Mouse (Mus musculus): ENCODE measurements around the gene Fbxl15. TPM values are rescaled to one million over a fixed set of nuclear protein-coding genes. Genes with fewer than 3 reads are reported as not detected.

Fbxl15 gene
- 37.7 and 39.1 TPM in 2 replicates for polyA plus RNA-seq (2015; fragmentation: Nextera tagmentation; extraction: Ambion mirVana)

- no peaks in the 10 kb centered on the region for H3K9me3 ChIP-seq
- peaks cover 57% of the 10 kb centered on the region for H3K4me1 ChIP-seq (replicated peaks)
- peak within 1 kb of the TSS; percentile 97 for H3K27ac ChIP-seq (replicated peaks)
- H3K4me2 ChIP-seq = peak within 1 kb of the TSS; percentile 99
- peak; percentile 86 for ATAC-seq (ENCODE audit: low read depth)
- peak within 1 kb of the TSS; percentile 80 for H3K9ac ChIP-seq
- H3K4me3 ChIP-seq = peak within 1 kb of the TSS; percentile 65
- H3K27me3 ChIP-seq = peaks cover 27% of the 10 kb centered on the region
- under 1% methylated on average over 81 of the region's 81 CpGs for WGBS
- peaks cover 24% of the 10 kb centered on the region for H3K36me3 ChIP-seq
Observed at GRCm38 (mm10) chr19:46328081-46329030, at the start of gene Fbxl15. Gene Fbxl15, plus strand, starts transcription at chr19:46328184.

DNA sequence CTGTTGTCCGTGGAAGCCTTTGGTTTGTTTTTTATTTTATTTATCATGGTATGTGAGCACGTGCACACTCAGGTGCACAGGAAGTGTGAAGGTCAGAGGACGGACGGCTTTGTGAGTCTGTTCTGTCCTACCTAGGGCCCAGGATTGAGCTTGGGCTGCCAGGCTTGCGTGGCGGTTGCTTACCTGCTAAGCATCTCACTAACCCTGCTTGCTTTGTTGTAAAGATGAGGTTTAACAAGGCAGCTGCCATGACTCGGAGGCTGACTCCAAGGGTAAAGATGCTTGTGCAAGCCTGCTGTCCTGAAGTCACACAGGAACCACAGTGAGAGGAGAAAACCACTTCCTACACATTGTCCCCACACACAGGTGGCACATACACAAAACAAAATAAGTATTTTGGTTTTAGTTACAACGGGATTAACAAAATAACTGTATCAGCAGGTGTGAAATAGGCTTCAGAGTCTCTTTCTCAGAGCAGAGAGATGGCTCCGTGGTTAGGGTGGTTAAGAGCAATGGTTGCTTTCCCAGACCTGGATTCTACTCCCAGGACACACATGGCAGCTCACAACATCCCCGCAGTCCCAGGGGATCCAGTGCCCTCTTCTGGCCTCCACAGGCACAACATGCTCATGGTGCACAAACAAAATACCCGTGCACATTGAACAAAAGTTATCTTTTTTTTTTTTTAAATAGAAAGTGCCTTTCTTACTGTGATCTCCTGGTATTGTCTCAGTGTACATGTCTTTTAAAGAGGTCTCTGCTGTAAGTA, 45.7 kb upstream of the Fbxl15 start:
- Histone ChIP-seq H3K27me3 (no peaks in the 10 kb centered on the region), H3K4me1 (replicated peaks) (no peaks in the 10 kb centered on the region), H3K36me3 (peaks cover 91% of the 10 kb centered on the region), H3K4me3 (no peak overlapping the region), H3K9ac (no peak overlapping the region), H3K4me2 (no peak overlapping the region), H3K9me3 (no peaks in the 10 kb centered on the region), H3K27ac (replicated peaks) (no peak overlapping the region)
- WGBS = 94% methylated on average over 11 of the region's 11 CpGs
- no peak for ATAC-seq (ENCODE audit: low read depth)

- no peaks in the 10 kb centered on the region for H3K4me1 ChIP-seq (replicated peaks)
- H3K4me2 ChIP-seq = no peak overlapping the region
- no peaks in the 10 kb centered on the region for H3K9me3 ChIP-seq
- H3K27ac ChIP-seq (replicated peaks) = no peak overlapping the region
- no peak for ATAC-seq (ENCODE audit: low read depth)
- no peaks in the 10 kb centered on the region for H3K27me3 ChIP-seq
- WGBS = 94% methylated on average over 4 of the region's 4 CpGs
- H3K9ac ChIP-seq = no peak overlapping the region
- no peak overlapping the region for H3K4me3 ChIP-seq
- H3K36me3 ChIP-seq = peaks cover 80% of the 10 kb centered on the region
Observed at GRCm38 (mm10) chr19:46284686-46285085, 43.3 kb upstream of the Fbxl15 start.

DNA sequence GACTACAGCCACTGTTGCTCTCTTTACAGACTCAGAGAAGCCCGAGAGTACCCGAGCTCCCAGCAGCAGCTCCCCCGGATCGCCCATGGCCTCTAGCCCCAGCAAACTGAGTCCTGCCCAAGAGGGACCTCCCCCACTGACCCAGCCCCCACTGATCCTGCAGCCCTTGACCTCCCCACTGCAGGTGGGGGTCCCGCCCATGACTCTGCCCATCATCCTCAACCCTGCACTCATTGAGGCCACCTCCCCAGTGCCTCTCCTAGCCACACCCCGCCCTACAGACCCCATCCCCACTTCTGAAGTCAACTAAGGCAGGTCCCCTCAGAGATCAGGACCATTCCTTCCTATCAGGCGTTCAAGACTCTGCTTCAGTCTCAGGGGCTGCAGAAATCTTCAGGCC, 42.4 kb upstream of the Fbxl15 start:
- Histone ChIP-seq H3K4me2 (no peak overlapping the region), H3K9me3 (no peaks in the 10 kb centered on the region), H3K36me3 (peaks cover 71% of the 10 kb centered on the region), H3K4me3 (no peak overlapping the region), H3K27ac (replicated peaks) (no peak overlapping the region), H3K9ac (no peak overlapping the region), H3K4me1 (replicated peaks) (no peaks in the 10 kb centered on the region), H3K27me3 (no peaks in the 10 kb centered on the region)
- WGBS = 86% methylated on average over 7 of the region's 7 CpGs
- ATAC-seq (ENCODE audit: low read depth) = no peak

DNA sequence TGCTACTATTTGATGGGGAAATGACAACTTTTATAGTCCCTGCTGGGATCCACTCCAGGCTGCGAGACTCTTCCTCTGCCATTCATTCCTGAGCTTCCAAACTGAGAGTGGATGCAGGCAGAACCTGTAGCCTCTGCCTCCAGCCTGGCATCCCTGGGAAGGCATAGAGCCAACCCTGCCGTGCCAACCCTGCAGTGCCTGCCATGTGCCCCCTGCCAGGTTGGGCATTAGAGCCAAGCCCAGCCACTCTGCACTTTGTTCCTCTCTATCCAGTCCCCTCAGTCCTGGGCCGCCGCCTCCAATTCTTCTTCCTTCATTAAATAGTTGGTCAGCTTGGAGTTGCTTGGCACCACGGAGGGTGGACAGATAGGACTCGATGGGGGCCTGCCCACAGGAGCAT, 41.9 kb upstream of the Fbxl15 start:
- Histone ChIP-seq H3K9ac (no peak overlapping the region), H3K27ac (replicated peaks) (no peak overlapping the region), H3K4me3 (no peak overlapping the region), H3K9me3 (no peaks in the 10 kb centered on the region), H3K4me2 (no peak overlapping the region), H3K36me3 (peaks cover 67% of the 10 kb centered on the region), H3K4me1 (replicated peaks) (no peaks in the 10 kb centered on the region), H3K27me3 (no peaks in the 10 kb centered on the region)
- ATAC-seq (ENCODE audit: low read depth) = no peak
- 88% methylated on average over 6 of the region's 6 CpGs for WGBS

- Histone ChIP-seq H3K9me3 (no peaks in the 10 kb centered on the region), H3K4me1 (replicated peaks) (no peaks in the 10 kb centered on the region), H3K27me3 (no peaks in the 10 kb centered on the region), H3K4me2 (no peak overlapping the region), H3K9ac (no peak overlapping the region), H3K4me3 (no peak overlapping the region), H3K27ac (replicated peaks) (no peak overlapping the region), H3K36me3 (peaks cover 58% of the 10 kb centered on the region)
- 88% methylated on average over 3 of the region's 3 CpGs for WGBS
- no peak for ATAC-seq (ENCODE audit: low read depth)
Observed at GRCm38 (mm10) chr19:46286926-46287325, 41.1 kb upstream of the Fbxl15 start.

DNA sequence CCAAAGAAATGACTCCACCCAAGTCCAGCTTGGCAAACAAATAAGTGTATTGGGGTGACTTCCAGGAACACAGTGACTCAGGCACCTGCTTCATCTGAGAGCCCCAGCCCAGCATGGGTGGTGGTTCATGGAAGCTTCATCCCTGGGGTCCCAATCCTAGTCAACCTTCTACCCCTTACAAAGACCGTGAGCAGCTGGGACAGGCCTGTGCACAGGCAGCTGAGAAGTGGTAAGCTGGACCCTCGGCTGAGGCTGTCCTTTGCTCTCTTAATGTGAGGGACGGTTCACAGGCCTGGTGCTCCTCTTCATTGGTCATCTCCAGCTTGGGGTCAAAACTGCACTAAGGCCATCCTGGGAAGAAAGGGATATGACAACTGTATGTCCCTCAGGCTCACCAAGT, 40.4 kb upstream of the Fbxl15 start:
- Histone ChIP-seq H3K27ac (replicated peaks) (no peak overlapping the region), H3K36me3 (peaks cover 51% of the 10 kb centered on the region), H3K27me3 (peaks cover under 1% of the 10 kb centered on the region; the same call in 1 of the 2 replicates), H3K9me3 (no peaks in the 10 kb centered on the region), H3K4me2 (no peak overlapping the region), H3K9ac (no peak overlapping the region), H3K4me1 (replicated peaks) (no peaks in the 10 kb centered on the region), H3K4me3 (no peak overlapping the region)
- 87% methylated on average over 3 of the region's 3 CpGs for WGBS
- ATAC-seq (ENCODE audit: low read depth) = no peak

- Histone ChIP-seq H3K4me3 (no peak overlapping the region), H3K27me3 (peaks cover 4% of the 10 kb centered on the region; the same call in 1 of the 2 replicates), H3K27ac (replicated peaks) (no peak overlapping the region), H3K4me1 (replicated peaks) (no peaks in the 10 kb centered on the region), H3K9me3 (no peaks in the 10 kb centered on the region), H3K9ac (no peak overlapping the region), H3K36me3 (peaks cover 21% of the 10 kb centered on the region), H3K4me2 (no peak overlapping the region)
- 73% methylated on average over 12 of the region's 12 CpGs for WGBS
- no peak for ATAC-seq (ENCODE audit: low read depth)
Observed at GRCm38 (mm10) chr19:46290535-46291105, 37.4 kb upstream of the Fbxl15 start.

- Histone ChIP-seq H3K4me1 (replicated peaks) (no peaks in the 10 kb centered on the region), H3K27me3 (peaks cover 4% of the 10 kb centered on the region; the same call in 1 of the 2 replicates), H3K9me3 (no peaks in the 10 kb centered on the region), H3K27ac (replicated peaks) (no peak overlapping the region), H3K9ac (no peak overlapping the region), H3K4me2 (no peak overlapping the region), H3K4me3 (no peak overlapping the region), H3K36me3 (no peaks in the 10 kb centered on the region)
- ATAC-seq (ENCODE audit: low read depth) = no peak
- 72% methylated on average over 4 of the region's 4 CpGs for WGBS
Observed at GRCm38 (mm10) chr19:46296938-46297337, 31.0 kb upstream of the Fbxl15 start.

DNA sequence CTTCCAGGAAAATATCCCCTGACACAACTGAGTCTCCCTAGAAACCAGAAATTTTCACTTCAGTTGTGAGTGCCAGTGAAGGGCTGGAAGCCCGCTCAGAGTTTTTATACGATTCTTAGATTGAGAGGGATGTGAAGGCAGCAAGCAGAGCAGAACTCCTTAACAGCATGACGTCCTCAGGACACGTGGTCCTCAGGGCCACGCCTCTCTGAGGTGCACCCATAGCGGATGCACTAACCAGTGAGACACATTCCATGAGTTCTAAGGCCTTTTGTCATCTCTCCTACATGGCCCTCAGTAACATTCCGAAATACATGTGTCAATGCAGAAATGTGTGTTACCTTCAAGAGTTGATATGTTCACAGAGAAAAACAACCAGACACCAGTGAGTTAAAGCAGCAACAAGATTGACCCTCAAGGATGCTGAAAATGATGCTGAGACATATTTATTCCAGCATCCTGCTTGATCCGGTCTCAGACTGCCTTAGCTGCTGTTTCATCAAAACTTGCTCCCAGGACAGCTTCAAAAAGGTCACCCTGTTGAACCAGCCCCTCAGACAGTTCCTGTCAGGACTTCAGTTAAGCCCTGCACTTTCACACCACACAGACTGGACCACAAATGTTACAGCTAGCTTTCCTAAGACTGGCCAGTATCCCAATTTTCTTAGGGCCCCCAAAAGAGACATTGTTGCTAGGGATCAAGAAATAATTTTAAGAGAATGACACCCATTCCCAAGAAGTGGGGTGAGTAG, 27.5 kb upstream of the Fbxl15 start:
- no peak overlapping the region for H3K4me3 ChIP-seq
- H3K36me3 ChIP-seq = no peaks in the 10 kb centered on the region
- WGBS = 42% methylated on average over 8 of the region's 8 CpGs
- no peak overlapping the region for H3K9ac ChIP-seq
- peaks cover 15% of the 10 kb centered on the region for H3K27me3 ChIP-seq
- no peak for ATAC-seq (ENCODE audit: low read depth)
- H3K4me2 ChIP-seq = no peak overlapping the region
- H3K27ac ChIP-seq (replicated peaks) = no peak overlapping the region
- peaks cover 20% of the 10 kb centered on the region for H3K4me1 ChIP-seq (replicated peaks)
- no peaks in the 10 kb centered on the region for H3K9me3 ChIP-seq

GRCm38 (mm10) chr19:46302551-46302950, 25.4 kb upstream of the Fbxl15 start:
- H3K27ac ChIP-seq (replicated peaks) = no peak overlapping the region
- no peak overlapping the region for H3K4me2 ChIP-seq
- H3K27me3 ChIP-seq = peaks cover 36% of the 10 kb centered on the region
- H3K4me3 ChIP-seq = no peak overlapping the region
- H3K36me3 ChIP-seq = no peaks in the 10 kb centered on the region
- peaks cover 29% of the 10 kb centered on the region for H3K4me1 ChIP-seq (replicated peaks)
- H3K9ac ChIP-seq = no peak overlapping the region
- 89% methylated on average over 4 of the region's 4 CpGs for WGBS
- H3K9me3 ChIP-seq = no peaks in the 10 kb centered on the region
- no peak for ATAC-seq (ENCODE audit: low read depth)

All from neural tube, embryonic 13.5 days (tissue).